Mouse (Mus musculus) cerebellum, adult 2 months (tissue): Measurements from ENCODE around the gene AC129217.1.

ENCODE experiments used
- CTCF ChIP-seq: fragments of 200-500 bp; IDR thresholded peaks from 2 replicates; pipeline ENCODE4 v1.5.1; 2011; ENCODE audit warnings: low read depth, mild to moderate bottlenecking, control low read depth, low read length, moderate library complexity, borderline replicate concordance; ENCODE audit not compliant: insufficient read depth
- POLR2A ChIP-seq: fragments of 200-500 bp; IDR thresholded peaks from 2 replicates; pipeline ENCODE4 v1.6.1; 2011; ENCODE audit warnings: low read length, control low read depth, borderline replicate concordance; ENCODE audit not compliant: insufficient read depth

DNA sequence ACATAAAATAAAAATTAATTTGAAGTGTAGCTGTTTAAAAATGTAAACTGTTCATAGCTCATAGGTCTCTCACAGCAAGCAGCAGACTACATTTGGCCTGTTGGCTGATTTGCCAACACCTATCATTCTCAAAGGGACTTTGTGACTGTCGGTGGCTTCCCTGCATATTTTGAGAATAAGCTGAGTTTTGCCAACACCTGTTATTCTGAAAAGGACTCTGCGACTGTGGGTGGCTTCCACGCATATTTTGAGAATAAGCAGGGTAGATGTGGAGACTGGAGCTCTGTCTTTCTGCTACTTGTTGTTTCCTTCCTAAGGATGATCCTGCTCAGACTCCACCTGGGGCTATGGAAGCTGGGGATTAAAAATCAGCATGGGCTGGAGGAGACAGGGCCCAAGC is 23.5 kb downstream of the AC129217.1 start:
- TF ChIP-seq CTCF, result no peak
- no peak for TF ChIP-seq POLR2A
